Mouse (Mus musculus): Measurements from ENCODE around the gene B4galt1.

GRCm38 (mm10) chr4:40814359-40814758 lies 39.4 kb downstream of the B4galt1 start:
- TF ChIP-seq CTCF (IDR thresholded peaks at IDR 0.05; ENCODE audit: low read depth, low read length) (no peak), GATA1 (IDR thresholded peaks at IDR 0.05; ENCODE audit: borderline replicate concordance, low read length) (no peak), TAL1 (conservative IDR thresholded peaks at IDR 0.05; ENCODE audit: low read depth, low read length) (no peak)

Data from G1E (cell line).